Mouse (Mus musculus): ENCODE data around the gene Afg3l1.
"Not testable (repeated sequence)": the region's sequence is repeated elsewhere in the genome, so short reads cannot be mapped to it uniquely, and the experiment has no call there.

Gene Afg3l1

GRCm38 (mm10) chr8:123472991-123473390, 4.7 kb upstream of the Afg3l1 start:
- DNase-seq = not testable (repeated sequence)

- DNase-seq = not testable (repeated sequence)
Observed at GRCm38 (mm10) chr8:123474549-123474948, 3.2 kb upstream of the Afg3l1 start.

GRCm38 (mm10) chr8:123476911-123477736, 579 bp upstream of the Afg3l1 start:
- no peak for DNase-seq

- no peak for DNase-seq
Observed at GRCm38 (mm10) chr8:123478456-123479218, 934 bp downstream of the Afg3l1 start.

- DNase-seq = no peak
Observed at GRCm38 (mm10) chr8:123482627-123483026, 4.9 kb downstream of the Afg3l1 start.

GRCm38 (mm10) chr8:123491280-123492075, 13.8 kb downstream of the Afg3l1 start:
- DNase-seq = no peak

- no peak for DNase-seq
Observed at GRCm38 (mm10) chr8:123492898-123493297, 15.2 kb downstream of the Afg3l1 start.

- DNase-seq = no peak
Observed at GRCm38 (mm10) chr8:123497699-123498098, 20.0 kb downstream of the Afg3l1 start.

GRCm38 (mm10) chr8:123498963-123499362, 21.3 kb downstream of the Afg3l1 start:
- DNase-seq = no peak

GRCm38 (mm10) chr8:123499556-123499955, 21.9 kb downstream of the Afg3l1 start:
- DNase-seq = no peak

- no peak for DNase-seq
Observed at GRCm38 (mm10) chr8:123502192-123502591, 24.5 kb downstream of the Afg3l1 start.

- DNase-seq = no peak
Observed at GRCm38 (mm10) chr8:123503801-123504467, 26.2 kb downstream of the Afg3l1 start.

GRCm38 (mm10) chr8:123504591-123505195, 27.0 kb downstream of the Afg3l1 start:
- DNase-seq = no peak

GRCm38 (mm10) chr8:123505267-123505666, 27.6 kb downstream of the Afg3l1 start:
- DNase-seq = no peak

GRCm38 (mm10) chr8:123505695-123506094, 28.0 kb downstream of the Afg3l1 start:
- no peak for DNase-seq

- no peak for DNase-seq
Observed at GRCm38 (mm10) chr8:123507153-123507552, 29.4 kb downstream of the Afg3l1 start.

- DNase-seq = no peak
Observed at GRCm38 (mm10) chr8:123510819-123511218, 33.1 kb downstream of the Afg3l1 start.

GRCm38 (mm10) chr8:123514136-123514535, 36.4 kb downstream of the Afg3l1 start:
- no peak for DNase-seq

GRCm38 (mm10) chr8:123514781-123515539, 37.3 kb downstream of the Afg3l1 start, which contains the start of gene Dbndd1:
Dbndd1 (minus strand) TSS chr8:123515463.
- DNase-seq = peak; percentile 7

- no peak for DNase-seq
Observed at GRCm38 (mm10) chr8:123515540-123515897, 37.8 kb downstream of the Afg3l1 start.

- no peak for DNase-seq
Observed at GRCm38 (mm10) chr8:123516596-123516995, 38.9 kb downstream of the Afg3l1 start.

Data from kidney, adult 18-20 months (tissue).